In the genomic region with DNA sequence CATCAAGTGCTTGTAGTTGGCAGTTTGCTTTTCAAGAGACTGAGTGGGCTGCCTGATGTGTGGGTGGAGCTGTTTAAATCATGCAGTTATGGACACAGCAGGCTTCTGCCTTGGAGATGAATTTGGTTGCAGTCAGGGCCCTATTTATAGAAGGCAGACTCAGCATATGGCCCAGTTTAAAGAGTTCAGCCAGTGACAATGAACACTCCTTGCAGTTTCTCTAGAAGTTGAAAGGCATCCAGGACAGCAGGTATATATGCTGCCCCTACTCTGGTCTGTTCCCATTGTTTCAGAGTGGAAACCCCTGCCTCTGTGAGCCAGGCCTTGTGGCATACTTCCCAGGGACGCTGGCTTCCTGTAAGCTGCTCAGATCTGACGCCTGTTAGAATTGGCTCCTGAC, we compare ENCODE assay signal across 11 mouse cellular contexts.
A peak's percentile ranks its signal among the peaks of the same experiment; 100 is the strongest.
DNase-seq lines count a peak whose midpoint lies in the region; ATAC-seq and TF ChIP-seq lines count a peak whose summit lies in the region.
"Had no signal": no experiment of that assay in that cellular context is flagged by ENCODE, and none has a peak within 500 bp of the region (broad histone marks: within the 10 kb centered on the region; RNA-seq: fewer than 3 reads in every experiment).

No protein-coding gene starts in this region.

- 14% methylated on average over 2 of the region's 2 CpGs for WGBS in heart, adult 2 months
- 18% methylated on average over 2 of the region's 2 CpGs for WGBS in heart, embryonic 16.5 days
- WGBS in intestine, postnatal 0 days: 43% methylated on average over 2 of the region's 2 CpGs

- H3K79me2 ChIP-seq in heart, adult 2 months (replicated peaks; ENCODE audit: control insufficient read depth, insufficient read depth, low read length): no peaks in the 10 kb centered on the region

- no peak overlapping the region for H3K9ac ChIP-seq in heart, adult 2 months (ENCODE audit: low read depth, low read length)
- no peak overlapping the region for H3K9ac ChIP-seq in heart, embryonic 16.5 days (ENCODE audit: low read length)
- H3K9ac ChIP-seq in intestine, postnatal 0 days (ENCODE audit: low read depth, low read length): no peak overlapping the region
- H3K9ac ChIP-seq: lung, embryonic 15.5 days had no signal

- H3K9me3 ChIP-seq in heart, embryonic 16.5 days (replicated peaks; ENCODE audit: control insufficient read depth, low read length): no peaks in the 10 kb centered on the region
- no peaks in the 10 kb centered on the region for H3K9me3 ChIP-seq in intestine, postnatal 0 days (ENCODE audit: control insufficient read depth)
- H3K9me3 ChIP-seq: lung, embryonic 15.5 days had no signal

- no peak overlapping the region for H3K4me3 ChIP-seq in heart, adult 2 months
- no peak overlapping the region for H3K4me3 ChIP-seq in heart, embryonic 16.5 days (ENCODE audit: low read length)
- H3K4me3 ChIP-seq in intestine, postnatal 0 days (ENCODE audit: low read depth, low read length): no peak overlapping the region
- H3K4me3 ChIP-seq: erythroblast, embryonic 14.5 days; lung, embryonic 15.5 days had no signal

- no peaks in the 10 kb centered on the region for H3K27me3 ChIP-seq in heart, adult 2 months (ENCODE audit: control insufficient read depth, insufficient read depth, low read length)
- no peaks in the 10 kb centered on the region for H3K27me3 ChIP-seq in heart, embryonic 16.5 days (ENCODE audit: control insufficient read depth, insufficient read depth, low read length)
- H3K27me3 ChIP-seq in intestine, postnatal 0 days (replicated peaks; ENCODE audit: control insufficient read depth, insufficient read depth, low read length): no peaks in the 10 kb centered on the region
- H3K27me3 ChIP-seq: lung, embryonic 15.5 days had no signal

- H3K36me3 ChIP-seq in heart, adult 2 months (ENCODE audit: control insufficient read depth, insufficient read depth, low read length): no peaks in the 10 kb centered on the region
- no peaks in the 10 kb centered on the region for H3K36me3 ChIP-seq in heart, embryonic 16.5 days (ENCODE audit: control insufficient read depth, insufficient read depth)
- H3K36me3 ChIP-seq in intestine, postnatal 0 days (ENCODE audit: control insufficient read depth, insufficient read depth): no peaks in the 10 kb centered on the region
- H3K36me3 ChIP-seq: lung, embryonic 15.5 days had no signal

- TF ChIP-seq EP300 in heart, adult 2 months (IDR thresholded peaks at IDR 0.05; ENCODE audit: insufficient read depth, low read depth, low read length): no peak

- no peak for DNase-seq in heart, adult 2 months
- no peak for DNase-seq in heart, postnatal 25 days (ENCODE audit: low spot score)
- DNase-seq in cerebellum, adult 9-11 months: peak; percentile 38
- peak; percentile 78 to 97 for DNase-seq in left cerebral cortex, postnatal 25 days (ENCODE audit: low spot score in 2 of 2)
- no peak for DNase-seq in spleen, adult 12 weeks (ENCODE audit: low spot score)
- DNase-seq in lung, postnatal 25 days (ENCODE audit: low spot score): no peak

- peak overlapping the region; percentile 24; the same call in 1 of the 2 replicates for H3K27ac ChIP-seq in heart, adult 2 months
- peak overlapping the region; percentile 44; the same call in 1 of the 2 replicates for H3K27ac ChIP-seq in heart, embryonic 16.5 days (ENCODE audit: low read length)
- no peak overlapping the region for H3K27ac ChIP-seq in intestine, postnatal 0 days (ENCODE audit: low read depth, low read length)
- H3K27ac ChIP-seq: kidney, postnatal 0 days; lung, embryonic 15.5 days had no signal

- ATAC-seq in heart, embryonic 16.5 days (replicated peaks; ENCODE audit: extremely low read depth, insufficient read depth, low FRiP score): no peak; the same call in 1 of the 2 replicates
- ATAC-seq in intestine, postnatal 0 days: no peak

- no peak for TF ChIP-seq CTCF in heart, adult 2 months (IDR thresholded peaks at IDR 0.05)
- TF ChIP-seq CTCF in intestine, postnatal 0 days (IDR thresholded peaks at IDR 0.05; ENCODE audit: low read depth): no peak

- H3K4me1 ChIP-seq in heart, adult 2 months (ENCODE audit: control insufficient read depth, insufficient read depth, low read length): peaks cover 11% of the 10 kb centered on the region
- peaks cover 22% of the 10 kb centered on the region for H3K4me1 ChIP-seq in heart, embryonic 16.5 days (ENCODE audit: control insufficient read depth, insufficient read depth, low read length)
- H3K4me1 ChIP-seq in intestine, postnatal 0 days (replicated peaks; ENCODE audit: control insufficient read depth, insufficient read depth, low read length): no peaks in the 10 kb centered on the region

- TF ChIP-seq POLR2A in heart, adult 2 months (IDR thresholded peaks at IDR 0.05; ENCODE audit: insufficient read depth, low read depth, low read length): no peak

- H3K4me2 ChIP-seq in heart, embryonic 16.5 days (ENCODE audit: low read depth, low read length): no peak overlapping the region
- no peak overlapping the region for H3K4me2 ChIP-seq in intestine, postnatal 0 days (replicated peaks; ENCODE audit: low read depth)
- H3K4me2 ChIP-seq: lung, embryonic 15.5 days had no signal

- intact Hi-C loops in heart, adult 2 months (cut with DNase I): no loop called here
- intact Hi-C loops in heart, postnatal 25 days (cut with DNase I): no loop called here
- intact Hi-C loops in left cerebral cortex, postnatal 25 days (cut with DNase I): loop anchor here (1.0 to 5.0 kb wide), 3 partner anchors 45 to 127 kb away; no protein-coding TSS in a partner anchor

Comparison
In these comparisons a context has a peak if more than half of its experiments do, and no peak if none do; other contexts are left out.
1. DNase-seq: peak in cerebellum, adult 9-11 months (single experiment) and left cerebral cortex, postnatal 25 days (2 of 2); none in heart, adult 2 months (0 of 2), heart, postnatal 25 days (single experiment), spleen, adult 12 weeks (single experiment) and lung, postnatal 25 days (single experiment).